ENCODE assay signal across 9 mouse cellular contexts in the genomic region with DNA sequence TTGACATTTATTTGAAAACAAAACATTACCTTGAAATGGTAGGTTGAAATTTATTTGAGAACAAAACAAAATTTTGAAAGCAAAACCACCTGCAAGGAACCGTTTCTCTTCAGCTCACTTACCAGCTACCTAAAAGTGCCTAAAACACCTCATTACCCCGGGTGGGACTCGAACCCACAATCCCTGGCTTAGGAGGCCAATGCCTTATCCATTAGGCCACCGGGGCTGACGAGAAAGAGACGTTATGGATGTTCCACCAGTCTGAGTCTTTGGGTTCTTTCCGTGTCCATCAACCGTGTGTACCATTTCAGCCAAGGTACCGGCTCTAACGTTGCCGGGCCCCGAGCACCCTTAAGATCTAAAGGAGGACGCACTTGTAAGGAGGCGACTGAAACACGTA. TPM values are rescaled to one million over a fixed set of nuclear protein-coding genes. Genes with fewer than 3 reads are reported as not detected.
A peak's percentile ranks its signal among the peaks of the same experiment; 100 is the strongest.
DNase-seq lines count a peak whose midpoint lies in the region; ATAC-seq and TF ChIP-seq lines count a peak whose summit lies in the region.
"Had no signal": no experiment of that assay in that cellular context is flagged by ENCODE, and none has a peak within 500 bp of the region (broad histone marks: within the 10 kb centered on the region; RNA-seq: fewer than 3 reads in every experiment).

No protein-coding gene starts in this region.

- no peaks in the 10 kb centered on the region for H3K79me2 ChIP-seq in CH12.LX (replicated peaks; ENCODE audit: control insufficient read depth, extremely low read depth, insufficient read depth, poor library complexity, severe bottlenecking)

- peak overlapping the region; percentile 81 for H3K4me2 ChIP-seq in CH12.LX (ENCODE audit: insufficient read depth, low read depth, poor library complexity, severe bottlenecking)
- H3K4me2 ChIP-seq in heart, embryonic 15.5 days = peak overlapping the region; percentile 77
- H3K4me2 ChIP-seq in liver, embryonic 13.5 days = peak overlapping the region; percentile 84

- dilution Hi-C loops in CH12.LX (cut with MboI; ENCODE audit: extremely low pct_ligation_motif_present, extremely low pct_unique_long_range_greater_than_20kb, low sequenced_read_pairs) = no loop called here

- TF ChIP-seq CTCF in CH12.LX (conservative IDR thresholded peaks at IDR 0.05 in 1 of 2, IDR thresholded peaks at IDR 0.05 in 1 of 2; ENCODE audit: low read depth in 2 of 2, low read length in 2 of 2) = no peak

- ATAC-seq in heart, embryonic 15.5 days (replicated peaks; ENCODE audit: insufficient number of reproducible peaks, insufficient read depth, low FRiP score, low read depth) = no peak; the same call in 1 of the 2 replicates
- ATAC-seq in liver, embryonic 13.5 days (ENCODE audit: low read depth) = peak; percentile 52

- WGBS in forebrain, embryonic 10.5 days = under 1% methylated on average over 15 of the region's 15 CpGs
- 1% methylated on average over 15 of the region's 15 CpGs for WGBS in heart, embryonic 15.5 days
- under 1% methylated on average over 15 of the region's 15 CpGs for WGBS in liver, embryonic 13.5 days (ENCODE audit: insufficient replicate concordance)

- peaks cover 2 to 13% of the 10 kb centered on the region in 2 experiments; a peak in 3 of 4 replicates for H3K4me1 ChIP-seq in CH12.LX (ENCODE audit: control insufficient read depth in 1 of 2, insufficient read depth in 2 of 2)
- H3K4me1 ChIP-seq in forebrain, embryonic 10.5 days = peaks cover 24% of the 10 kb centered on the region
- H3K4me1 ChIP-seq in heart, embryonic 15.5 days (replicated peaks) = peaks cover 19% of the 10 kb centered on the region
- H3K4me1 ChIP-seq in liver, embryonic 13.5 days (replicated peaks) = peaks cover 55% of the 10 kb centered on the region

- TF ChIP-seq RAD21 in CH12.LX (IDR thresholded peaks at IDR 0.05; ENCODE audit: low read depth, low read length) = no peak

- no peaks in the 10 kb centered on the region for H3K27me3 ChIP-seq in CH12.LX (replicated peaks)
- H3K27me3 ChIP-seq in forebrain, embryonic 10.5 days (ENCODE audit: poor library complexity, severe bottlenecking) = 0 out of 2 replicates have a peak, but pooled peaks cover 3% of the 10 kb centered on the region
- no peaks in the 10 kb centered on the region for H3K27me3 ChIP-seq in heart, embryonic 15.5 days
- no peaks in the 10 kb centered on the region for H3K27me3 ChIP-seq in liver, embryonic 13.5 days
- no peaks in the 10 kb centered on the region for H3K27me3 ChIP-seq in splenic B cell, adult 2 months (ENCODE audit: control insufficient read depth, insufficient read depth, low read length, poor library complexity, severe bottlenecking)

- no peak overlapping the region for H3K9ac ChIP-seq in CH12.LX (ENCODE audit: insufficient read depth, low read depth)
- H3K9ac ChIP-seq in heart, embryonic 15.5 days = no peak overlapping the region
- H3K9ac ChIP-seq in liver, embryonic 13.5 days = peak overlapping the region; percentile 63

- peak overlapping the region; percentile 66 to 71 (median 69) for H3K4me3 ChIP-seq in CH12.LX (replicated peaks in 1 of 3; ENCODE audit: low read depth in 2 of 3, low read length in 2 of 3, poor library complexity in 1 of 3)
- peak overlapping the region; percentile 61 for H3K4me3 ChIP-seq in forebrain, embryonic 10.5 days
- H3K4me3 ChIP-seq in heart, embryonic 15.5 days = peak overlapping the region; percentile 60
- H3K4me3 ChIP-seq in liver, embryonic 13.5 days (replicated peaks) = peak overlapping the region; percentile 68

- DNase-seq in CH12.LX (ENCODE audit: extremely low read depth) = peak; percentile 96
- peak; percentile 86 for DNase-seq in c-Kit-positive CD71-negative TER-119-negative erythroid progenitor cells, embryonic 14.5 days (ENCODE audit: low read depth)
- DNase-seq in forebrain, embryonic 10.5 days (ENCODE audit: extremely low spot score, low spot score) = peak; percentile 92
- peak; percentile 81 to 87 for DNase-seq in kidney, postnatal 25 days
- peak; percentile 88 for DNase-seq in liver, embryonic 13.5 days
- DNase-seq in natural killer cell, adult 2 months (ENCODE audit: low spot score in 2 of 2) = peak; percentile 69 to 80
- peak; percentile 89 for DNase-seq in splenic B cell, adult 2 months (ENCODE audit: low read depth, low spot score)

- H3K9me3 ChIP-seq in CH12.LX (replicated peaks; ENCODE audit: low read length) = no peaks in the 10 kb centered on the region
- H3K9me3 ChIP-seq in forebrain, embryonic 10.5 days = no peaks in the 10 kb centered on the region
- H3K9me3 ChIP-seq in heart, embryonic 15.5 days (replicated peaks) = no peaks in the 10 kb centered on the region
- H3K9me3 ChIP-seq in liver, embryonic 13.5 days (replicated peaks) = no peaks in the 10 kb centered on the region

- in situ Hi-C loops in CH12.LX (cut with MboI; ENCODE audit: low pct_ligation_motif_present, low pct_unique_long_range_greater_than_20kb, low sequenced_read_pairs) = no loop called here

- 0 out of 2 replicates have a peak overlapping the region, but pooled peaks have one; percentile 17 for H3K27ac ChIP-seq in CH12.LX (ENCODE audit: insufficient read depth, low read depth)
- H3K27ac ChIP-seq in forebrain, embryonic 10.5 days = no peak overlapping the region
- peak overlapping the region; percentile 5; the same call in 1 of the 2 replicates for H3K27ac ChIP-seq in heart, embryonic 15.5 days
- peak overlapping the region; percentile 58 for H3K27ac ChIP-seq in liver, embryonic 13.5 days

- no peak for TF ChIP-seq EP300 in CH12.LX (IDR thresholded peaks at IDR 0.05; ENCODE audit: low read length)

- H3K36me3 ChIP-seq in CH12.LX (replicated peaks in 1 of 2; ENCODE audit: control insufficient read depth in 1 of 2, insufficient read depth in 1 of 2, low read length in 1 of 2) = peaks cover 0 to 2% of the 10 kb centered on the region in 2 experiments
- no peaks in the 10 kb centered on the region for H3K36me3 ChIP-seq in forebrain, embryonic 10.5 days (replicated peaks)
- H3K36me3 ChIP-seq in heart, embryonic 15.5 days = no peaks in the 10 kb centered on the region
- H3K36me3 ChIP-seq in liver, embryonic 13.5 days = no peaks in the 10 kb centered on the region
- H3K36me3 ChIP-seq in splenic B cell, adult 2 months (ENCODE audit: control insufficient read depth, insufficient read depth, low read length, poor library complexity, severe bottlenecking) = no peaks in the 10 kb centered on the region

- TF ChIP-seq POLR2A in CH12.LX (IDR thresholded peaks at IDR 0.05; ENCODE audit: low read depth, low read length) = no peak

TF ChIP-seq in CH12.LX, 34 proteins besides CTCF, POLR2A, EP300 and RAD21:
- peak; percentile 86; the same call in 1 of the 2 replicates for TF ChIP-seq KAT2A (IDR thresholded peaks at IDR 0.05; ENCODE audit: insufficient replicate concordance, low read length)
- TF ChIP-seq E2F4 (IDR thresholded peaks at IDR 0.05; ENCODE audit: insufficient replicate concordance, low read depth, low read length) = peak; percentile 84; the same call in 1 of the 2 replicates
- TF ChIP-seq JUND (conservative IDR thresholded peaks at IDR 0.05; ENCODE audit: low read depth, low read length) = 0 out of 2 replicates have a peak, but pooled peaks have one; percentile 4
- TF ChIP-seq HCFC1 (IDR thresholded peaks at IDR 0.05; ENCODE audit: low read depth, low read length) = peak; percentile 20; the same call in 1 of the 2 replicates
- TF ChIP-seq ZC3H11A (IDR thresholded peaks at IDR 0.05; ENCODE audit: low read depth, low read length) = no peak
- TF ChIP-seq MAFK (IDR thresholded peaks at IDR 0.05; ENCODE audit: insufficient replicate concordance, low read length) = peak; percentile 99
- 0 out of 2 replicates have a peak, but pooled peaks have one; percentile 35 for TF ChIP-seq UBTF (IDR thresholded peaks at IDR 0.05; ENCODE audit: low read depth, low read length)
- no peak for TF ChIP-seq NELFE (IDR thresholded peaks at IDR 0.05; ENCODE audit: low read depth, low read length)
- TF ChIP-seq MXI1 (IDR thresholded peaks at IDR 0.05; ENCODE audit: low read depth, low read length) = peak; percentile 73; the same call in 1 of the 2 replicates
- TF ChIP-seq MAX (IDR thresholded peaks at IDR 0.05; ENCODE audit: low read length) = no peak
- TF ChIP-seq ELF1 (IDR thresholded peaks at IDR 0.05; ENCODE audit: low read depth, low read length) = peak; percentile 100
- peak; percentile 30; the same call in 1 of the 2 replicates for TF ChIP-seq IRF4 (IDR thresholded peaks at IDR 0.05; ENCODE audit: low read depth, low read length)
- peak; percentile 100 for TF ChIP-seq TBP (conservative IDR thresholded peaks at IDR 0.05; ENCODE audit: low read depth, low read length)
- peak; percentile 72 for TF ChIP-seq NRF1 (IDR thresholded peaks at IDR 0.05; ENCODE audit: low read depth, low read length)

RNA-seq across cellular contexts. Expression of a gene that starts 15.4 kb away (rescaled TPM):
- 10.9 and 11.4 TPM in 2 replicates for total RNA-seq in CH12.LX (2012; rRNA removed)
- 8.5 and 9.4 TPM in 2 replicates for total RNA-seq in CH12.LX (2014; rRNA removed)
- 7.1 and 8.0 TPM in 2 replicates for polyA plus RNA-seq in CH12.LX (2012; ENCODE audit: insufficient read length, low read depth)
- polyA plus RNA-seq in forebrain, embryonic 10.5 days (2016; fragmentation: Nextera tagmentation; extraction: Ambion mirVana) = 27.6 and 29.9 TPM in 2 replicates
- 10.9 and 14.4 TPM in 2 replicates for polyA plus RNA-seq in heart, embryonic 15.5 days (2015; fragmentation: Nextera tagmentation; extraction: Ambion mirVana)
- 5.5 and 6.5 TPM in 2 replicates for polyA plus RNA-seq in liver, embryonic 13.5 days (2015; fragmentation: Nextera tagmentation; extraction: Ambion mirVana)

RNA-seq across cellular contexts. Expression of a gene that starts 50.7 kb away (rescaled TPM):
- total RNA-seq in CH12.LX (2012; rRNA removed) (0.30 TPM in 1 of 2 replicates, not detected in the other), CH12.LX (2014; rRNA removed) (not detected in 2 replicates)
- polyA plus RNA-seq in CH12.LX (2012; ENCODE audit: insufficient read length, low read depth) = not detected in 2 replicates
- 22.1 and 22.2 TPM in 2 replicates for polyA plus RNA-seq in forebrain, embryonic 10.5 days (2016; fragmentation: Nextera tagmentation; extraction: Ambion mirVana)
- polyA plus RNA-seq in heart, embryonic 15.5 days (2015; fragmentation: Nextera tagmentation; extraction: Ambion mirVana) = 6.7 and 8.3 TPM in 2 replicates
- 1.2 and 1.6 TPM in 2 replicates for polyA plus RNA-seq in liver, embryonic 13.5 days (2015; fragmentation: Nextera tagmentation; extraction: Ambion mirVana)

RNA-seq across cellular contexts. Expression of a gene that starts 52.0 kb away (rescaled TPM):
- total RNA-seq in CH12.LX (2012; rRNA removed) (not detected in 2 replicates), CH12.LX (2014; rRNA removed) (not detected in 2 replicates)
- polyA plus RNA-seq in CH12.LX (2012; ENCODE audit: insufficient read length, low read depth) = not detected in 2 replicates
- polyA plus RNA-seq in forebrain, embryonic 10.5 days (2016; fragmentation: Nextera tagmentation; extraction: Ambion mirVana) = 0.42 and 0.65 TPM in 2 replicates
- 0.06 TPM in 1 of 2 replicates, not detected in the other for polyA plus RNA-seq in heart, embryonic 15.5 days (2015; fragmentation: Nextera tagmentation; extraction: Ambion mirVana)
- polyA plus RNA-seq in liver, embryonic 13.5 days (2015; fragmentation: Nextera tagmentation; extraction: Ambion mirVana) = not detected in 2 replicates
- total RNA-seq: gastrocnemius, postnatal 4 days had no signal
